Mouse (Mus musculus) bone marrow macrophage, adult 2 months (primary cell): ENCODE measurements at regions not wholly inside any gene's neighbourhood (a gene's known extent, or its start where the extent isn't known, plus 50 kb on each side); places are given as distances from the start of the nearest gene placed in this dataset.

Source experiments
- CTCF ChIP-seq: IDR thresholded peaks from 2 replicates; pipeline ENCODE4 v1.5.1; 2012; ENCODE audit warnings: low read depth, mild to moderate bottlenecking, low read length, moderate library complexity
- POLR2A ChIP-seq: IDR thresholded peaks from 2 replicates; pipeline ENCODE4 v1.6.1; 2012; ENCODE audit warnings: mild to moderate bottlenecking, low read depth, low read length, borderline replicate concordance

GRCm38 (mm10) chr12:106727486-106727885, 717.5 kb downstream of the Vrk1 start:
- no peak for TF ChIP-seq POLR2A
- no peak for TF ChIP-seq CTCF
